Mouse (Mus musculus): ENCODE data around the gene Ptp4a2.
"Not testable (repeated sequence)": the region's sequence is repeated elsewhere in the genome, so short reads cannot be mapped to it uniquely, and the experiment has no call there.

Ptp4a2 gene

DNA sequence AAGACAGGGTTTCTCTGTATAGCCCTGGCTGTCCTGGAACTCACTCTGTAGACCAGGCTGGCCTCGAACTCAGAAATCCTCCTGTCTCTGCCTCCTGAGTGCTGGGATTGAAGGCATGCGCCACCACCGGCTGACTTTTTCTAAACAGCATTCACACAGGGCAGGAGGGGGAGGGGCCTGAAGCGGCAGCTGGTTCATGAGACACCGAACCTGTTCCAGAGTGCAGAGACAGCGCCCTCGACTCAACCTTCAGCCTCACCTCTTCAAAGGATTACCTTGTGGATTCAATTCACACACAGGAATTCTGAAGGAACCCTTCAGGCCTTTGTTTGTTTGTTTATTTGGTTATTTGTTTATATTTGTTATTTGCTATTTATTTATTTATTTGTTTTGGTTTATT is 79.1 kb downstream of the Ptp4a2 start:
- DNase-seq = no peak

DNA sequence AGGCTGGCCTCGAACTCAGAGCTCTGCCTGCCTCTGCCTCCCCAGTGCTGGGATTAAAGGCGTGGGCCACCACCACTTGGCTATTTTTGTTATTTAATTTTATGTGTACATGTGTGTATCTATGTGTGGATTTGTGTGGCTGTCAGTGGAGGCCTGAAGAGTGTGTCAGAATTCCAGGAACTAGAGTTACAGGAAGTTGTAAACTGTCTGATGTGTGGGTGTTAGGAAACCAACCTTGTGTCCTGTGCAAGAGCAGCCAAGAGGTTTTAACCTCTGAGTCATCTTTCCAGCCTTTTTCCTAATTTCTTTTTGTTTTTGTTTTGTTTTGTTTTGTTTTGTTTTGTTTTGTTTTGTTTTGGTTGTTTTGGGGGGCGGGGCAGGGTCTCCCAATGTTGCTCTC is 83.8 kb downstream of the Ptp4a2 start:
- DNase-seq = no peak

GRCm38 (mm10) chr4:129898815-129899214 is 87.8 kb downstream of the Ptp4a2 start:
- DNase-seq = not testable (repeated sequence)
